Mouse (Mus musculus): ENCODE measurements at regions not wholly inside any gene's neighbourhood (a gene's known extent, or its start where the extent isn't known, plus 50 kb on each side); places are given as distances from the start of the nearest gene placed in this dataset.
A peak's percentile ranks its signal among the peaks of the same experiment; 100 is the strongest.

- no peak for DNase-seq (ENCODE audit: low spot score in 2 of 2)
These were observed 53.0 kb downstream of the Gadd45g start for GRCm38 (mm10) chr13:51899319-51900042.

- DNase-seq (ENCODE audit: low spot score in 2 of 2), result no peak
These were observed 53.6 kb downstream of the Gadd45g start for GRCm38 (mm10) chr13:51900043-51900440.

- peak in 1 of 2 experiments; percentile 46 for DNase-seq (ENCODE audit: low spot score in 2 of 2)
These were observed 56.2 kb downstream of the Gadd45g start for GRCm38 (mm10) chr13:51902482-51903285.

DNA sequence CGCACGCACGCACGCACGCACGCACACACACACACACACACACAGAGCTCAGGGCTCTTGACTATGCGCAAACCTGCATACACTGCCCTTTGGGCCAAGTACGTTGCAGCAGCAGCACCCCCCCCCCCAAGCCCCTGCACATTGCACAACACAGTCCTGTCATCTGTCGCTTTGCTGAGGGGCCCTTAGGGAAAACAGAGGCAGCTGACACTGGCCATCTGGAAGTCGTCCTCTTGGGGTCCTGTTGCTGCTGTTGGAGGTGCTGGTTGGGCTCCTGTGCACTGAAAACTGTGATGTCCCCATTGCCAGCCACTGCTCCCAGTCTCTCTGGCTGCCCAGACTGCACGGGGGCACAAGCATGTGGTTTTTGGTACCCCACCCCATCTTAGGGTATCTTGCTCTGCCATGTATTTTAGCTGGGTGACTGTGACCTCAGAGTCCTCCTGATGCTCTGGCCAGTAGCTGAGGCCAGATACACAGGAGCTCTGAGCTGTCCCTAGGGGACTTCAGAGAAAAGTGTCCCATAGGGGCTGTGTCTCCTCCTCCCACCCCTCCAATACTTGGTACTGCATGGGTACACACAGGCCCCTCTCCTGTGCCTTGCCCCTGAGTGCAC, 57.0 kb downstream of the Gadd45g start:
- no peak for DNase-seq (ENCODE audit: low spot score in 2 of 2)

GRCm38 (mm10) chr13:51905270-51905669, 58.8 kb downstream of the Gadd45g start:
- no peak for DNase-seq (ENCODE audit: low spot score in 2 of 2)

DNA sequence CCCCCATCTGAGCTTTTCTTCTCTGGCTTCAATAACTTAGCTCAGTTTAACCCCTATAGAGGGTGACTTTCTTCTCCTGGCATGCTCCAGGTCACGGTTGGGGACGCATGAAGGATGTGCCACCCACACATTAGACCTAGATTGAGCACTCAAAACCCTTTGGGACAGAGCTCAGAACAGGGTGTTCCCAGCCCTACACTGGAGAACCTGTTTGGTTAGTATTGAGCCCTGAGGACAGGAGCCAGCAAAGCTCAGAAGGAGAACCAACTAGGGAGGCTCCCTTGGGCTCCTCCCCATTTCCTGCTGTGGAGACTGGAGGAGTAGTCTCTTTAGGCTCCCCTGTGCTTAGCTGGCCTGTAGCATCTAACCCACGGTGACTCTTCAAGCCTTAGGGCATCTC, 59.6 kb downstream of the Gadd45g start:
- DNase-seq (ENCODE audit: low spot score in 2 of 2), result no peak

GRCm38 (mm10) chr13:51908514-51908913, 62.0 kb downstream of the Gadd45g start:
- no peak for DNase-seq (ENCODE audit: low spot score in 2 of 2)

DNA sequence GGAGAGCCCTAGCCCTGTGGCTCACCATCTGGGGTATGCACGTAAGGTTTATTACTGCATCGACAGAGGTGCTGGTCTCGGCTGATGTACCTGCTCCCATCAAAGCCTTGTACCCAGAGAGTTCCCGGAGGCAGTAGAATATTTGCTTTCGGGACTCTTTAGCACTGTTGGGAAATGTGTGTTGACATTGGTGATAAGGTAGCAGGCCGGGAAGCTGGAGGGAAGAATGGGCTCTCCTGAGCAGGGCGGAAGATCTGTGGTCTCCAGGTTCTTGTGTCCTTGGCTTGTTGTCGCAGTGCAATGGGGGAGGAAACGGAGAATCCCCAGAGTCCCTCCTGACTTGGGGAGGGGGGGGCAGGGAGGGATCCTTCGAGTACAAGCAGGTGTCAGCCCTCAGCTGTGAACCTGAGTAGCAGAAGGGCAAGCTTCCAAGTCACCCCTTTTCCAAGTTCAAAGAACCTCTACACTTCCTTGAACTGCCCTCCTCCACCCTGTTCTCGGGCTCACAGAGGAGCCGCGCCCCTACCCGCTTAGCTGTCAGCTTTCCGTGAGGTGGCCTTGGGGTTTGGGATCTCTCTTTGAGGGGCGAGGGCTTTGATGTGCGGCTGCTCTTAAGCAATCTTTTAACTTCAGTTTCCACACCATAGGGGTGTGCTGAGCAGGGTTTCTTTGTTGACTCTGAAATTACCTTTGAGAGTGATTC, 65.0 kb downstream of the Gadd45g start:
- DNase-seq (ENCODE audit: low spot score in 2 of 2), result no peak

GRCm38 (mm10) chr13:51912477-51912876, 66.0 kb downstream of the Gadd45g start:
- no peak for DNase-seq (ENCODE audit: low spot score in 2 of 2)

GRCm38 (mm10) chr13:51912994-51913393, 66.5 kb downstream of the Gadd45g start:
- no peak for DNase-seq (ENCODE audit: low spot score in 2 of 2)

- DNase-seq (ENCODE audit: low spot score in 2 of 2), result no peak
These were observed 70.3 kb downstream of the Gadd45g start for GRCm38 (mm10) chr13:51916666-51917240.

- no peak for DNase-seq (ENCODE audit: low spot score in 2 of 2)
These were observed 71.2 kb downstream of the Gadd45g start for GRCm38 (mm10) chr13:51917658-51918057.

GRCm38 (mm10) chr13:51918108-51918507, 71.6 kb downstream of the Gadd45g start:
- no peak for DNase-seq (ENCODE audit: low spot score in 2 of 2)

GRCm38 (mm10) chr13:51918781-51919170, 72.3 kb downstream of the Gadd45g start:
- DNase-seq (ENCODE audit: low spot score in 2 of 2), result no peak

DNA sequence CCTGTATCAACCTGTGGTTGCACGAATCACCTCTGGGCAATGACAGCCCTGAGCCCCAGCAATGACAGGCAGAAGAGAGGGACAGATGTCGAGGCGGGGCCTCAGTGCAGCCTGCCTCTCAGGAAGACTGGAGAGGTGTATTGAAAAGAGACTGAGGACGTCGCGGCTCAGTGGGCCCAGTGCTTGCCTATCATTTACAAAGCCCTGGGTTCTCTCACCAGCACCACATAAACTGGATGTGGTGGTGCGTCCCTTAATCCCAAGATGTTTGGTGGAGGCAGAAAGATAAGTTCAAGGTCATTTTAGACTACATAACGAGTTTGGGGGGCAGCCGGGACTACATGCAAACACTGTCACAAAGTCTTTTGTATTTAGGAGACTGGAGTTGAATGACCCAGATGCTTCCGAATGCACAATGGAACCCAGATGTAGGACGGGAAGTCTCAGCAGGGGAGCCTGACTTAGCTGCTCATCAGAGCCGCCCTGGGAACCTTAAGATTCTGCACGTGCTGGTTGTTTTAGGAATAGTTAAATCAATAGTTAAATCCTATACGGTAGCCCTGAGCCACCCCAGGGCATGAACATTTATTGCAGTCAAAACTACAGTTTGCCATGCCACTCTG, 72.8 kb downstream of the Gadd45g start:
- no peak for DNase-seq (ENCODE audit: low spot score in 2 of 2)

GRCm38 (mm10) chr13:51919937-51920336, 73.5 kb downstream of the Gadd45g start:
- no peak for DNase-seq (ENCODE audit: low spot score in 2 of 2)

GRCm38 (mm10) chr13:51920511-51921351, 74.3 kb downstream of the Gadd45g start:
- DNase-seq (ENCODE audit: low spot score in 2 of 2), result no peak

DNA sequence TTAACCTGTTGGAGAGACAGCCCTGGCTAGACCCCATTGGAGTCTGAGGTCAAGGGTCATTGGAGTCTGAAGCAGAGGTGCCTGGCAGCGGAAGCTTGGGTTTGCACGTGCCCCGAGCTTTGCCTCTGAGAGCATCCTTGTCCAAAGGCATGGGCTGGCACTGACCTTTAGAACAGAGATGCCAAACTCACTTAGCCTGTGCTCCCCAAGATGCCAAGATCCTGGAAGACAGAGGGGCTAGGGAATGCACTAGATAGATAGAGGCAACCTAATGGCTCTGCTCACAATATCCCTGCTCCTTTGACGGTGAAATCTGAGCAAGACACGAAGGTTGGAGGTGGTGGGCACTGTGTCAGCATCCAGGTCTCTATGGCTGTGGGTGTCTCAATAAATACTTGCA, 75.1 kb downstream of the Gadd45g start:
- no peak for DNase-seq (ENCODE audit: low spot score in 2 of 2)

GRCm38 (mm10) chr13:51926764-51927163, 80.3 kb downstream of the Gadd45g start:
- DNase-seq (ENCODE audit: low spot score in 2 of 2), result no peak

- no peak for DNase-seq (ENCODE audit: low spot score in 2 of 2)
These were observed 83.3 kb downstream of the Gadd45g start for GRCm38 (mm10) chr13:51929730-51930129.
